Mouse (Mus musculus) mesoderm, embryonic 11.5 days (tissue): ENCODE results near the gene Smim22.

Source experiments
- DNase-seq: peaks from one replicate; pipeline ENCODE4 v3.0.0-alpha.2; 2012; ENCODE audit warnings: low read depth, low spot score

Smim22 gene

GRCm38 (mm10) chr16:5007067-5007466 lies at the start of gene Smim22:
Gene Smim22, plus strand, starts transcription at chr16:5007288.
- no peak for DNase-seq

DNA sequence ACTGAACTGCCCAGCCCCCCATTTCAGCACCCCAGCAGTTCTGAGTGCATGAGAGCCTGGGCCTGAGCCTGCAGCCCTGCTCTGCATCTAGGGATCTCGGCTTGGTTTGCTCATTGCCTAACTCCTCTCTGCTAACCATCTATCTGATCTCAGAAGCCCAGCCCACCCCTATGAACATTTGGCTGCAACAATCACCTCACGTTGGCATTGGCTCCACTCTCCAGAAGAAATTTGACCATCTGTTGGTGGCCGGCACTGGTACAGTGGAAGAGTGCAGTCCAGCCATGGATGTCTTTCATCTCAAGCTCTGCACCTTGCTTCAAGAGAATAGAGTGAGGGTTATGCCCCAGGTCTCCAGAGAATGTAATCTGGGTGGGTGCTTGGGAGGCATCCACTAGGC lies 49.6 kb upstream of the Smim22 start:
- DNase-seq: no peak

DNA sequence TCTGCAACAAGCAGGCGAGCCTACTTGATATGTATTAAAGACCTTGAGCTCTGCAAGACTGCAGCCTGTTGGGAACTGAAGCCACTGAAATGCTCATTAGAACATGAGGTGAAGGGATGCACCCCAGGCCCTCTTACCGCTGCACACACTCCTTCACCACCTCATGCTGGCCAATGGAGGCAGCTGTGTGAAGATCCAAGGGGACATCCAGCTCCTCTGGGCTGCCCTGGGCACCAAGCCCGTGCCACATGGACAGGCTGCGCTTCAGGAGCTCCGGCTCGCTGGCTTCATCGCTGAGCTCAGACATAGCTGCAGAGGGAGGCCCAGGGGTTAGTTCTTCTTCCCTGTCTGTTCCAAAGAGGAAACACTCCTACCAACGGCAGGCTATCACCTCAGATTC lies 46.8 kb upstream of the Smim22 start:
- DNase-seq: no peak

- no peak for DNase-seq
Measured at GRCm38 (mm10) chr16:4963346-4963745, 43.7 kb upstream of the Smim22 start.

- DNase-seq: peak; percentile 94
Measured at GRCm38 (mm10) chr16:4963797-4964709, 43.0 kb upstream of the Smim22 start, which contains the start of gene Anks3. Gene Anks3, minus strand, starts transcription at chr16:4964205.

GRCm38 (mm10) chr16:4964731-4965391 lies 42.2 kb upstream of the Smim22 start:
- DNase-seq: no peak

DNA sequence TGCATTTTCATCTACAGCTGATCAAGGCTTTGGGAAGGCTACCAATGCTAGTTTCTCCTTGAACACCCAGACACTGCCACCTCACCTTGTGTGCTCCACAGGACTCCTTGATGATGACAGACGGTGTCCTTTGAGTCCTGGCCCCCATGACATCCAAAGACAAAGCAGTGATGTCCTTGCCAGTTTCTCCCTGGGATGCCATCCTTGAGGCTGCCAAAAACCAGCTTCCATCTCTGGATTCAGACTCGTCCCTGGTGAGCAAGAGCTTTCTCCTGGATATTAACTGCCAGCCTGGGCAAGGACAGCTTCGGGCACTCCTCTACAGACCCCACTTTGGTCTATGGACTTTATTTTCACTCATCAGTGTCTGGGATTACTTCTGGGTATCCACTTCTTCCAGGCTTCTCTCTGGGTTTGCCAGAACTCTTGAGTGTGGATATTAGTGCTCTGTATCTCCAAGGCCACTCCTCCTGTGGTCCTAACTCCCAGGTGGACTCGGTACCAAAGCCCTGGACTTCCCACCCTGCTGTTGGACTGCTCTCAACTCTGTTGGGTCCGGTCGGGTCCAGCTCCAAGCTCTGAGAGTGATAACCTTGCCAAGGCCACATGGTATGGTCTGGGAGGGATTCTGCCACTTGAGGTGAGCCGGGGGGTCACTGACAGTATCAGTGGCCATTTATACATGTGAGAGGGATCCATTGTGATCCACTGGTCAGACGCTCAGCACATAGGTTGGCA lies 41.5 kb upstream of the Smim22 start:
- no peak for DNase-seq

DNA sequence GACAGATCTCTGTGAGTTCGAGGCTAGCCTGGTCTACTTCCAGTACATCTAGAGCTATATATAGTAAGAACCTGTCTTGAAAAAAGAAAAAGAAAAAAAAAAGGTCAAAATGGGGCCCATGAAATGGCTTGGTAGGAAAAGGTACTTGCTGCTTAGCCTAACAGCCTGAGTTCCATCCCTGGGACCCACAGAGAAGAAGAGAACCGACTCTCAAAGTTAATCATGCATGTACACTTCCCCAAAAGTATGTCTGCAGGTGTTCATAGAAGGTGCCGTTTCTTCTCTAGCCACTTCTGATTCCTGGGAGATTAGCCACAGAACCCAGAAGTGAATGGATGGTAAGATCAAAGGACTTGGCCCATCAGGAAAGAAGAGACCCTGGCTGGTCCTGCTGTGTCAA lies 38.7 kb upstream of the Smim22 start:
- DNase-seq: no peak

- DNase-seq: no peak
Measured at GRCm38 (mm10) chr16:4969055-4969843, 37.8 kb upstream of the Smim22 start.

GRCm38 (mm10) chr16:4971626-4972025 lies 35.5 kb upstream of the Smim22 start:
- no peak for DNase-seq

GRCm38 (mm10) chr16:4974521-4974920 lies 32.6 kb upstream of the Smim22 start:
- DNase-seq: no peak

GRCm38 (mm10) chr16:4976180-4976579 lies 30.9 kb upstream of the Smim22 start:
- no peak for DNase-seq

DNA sequence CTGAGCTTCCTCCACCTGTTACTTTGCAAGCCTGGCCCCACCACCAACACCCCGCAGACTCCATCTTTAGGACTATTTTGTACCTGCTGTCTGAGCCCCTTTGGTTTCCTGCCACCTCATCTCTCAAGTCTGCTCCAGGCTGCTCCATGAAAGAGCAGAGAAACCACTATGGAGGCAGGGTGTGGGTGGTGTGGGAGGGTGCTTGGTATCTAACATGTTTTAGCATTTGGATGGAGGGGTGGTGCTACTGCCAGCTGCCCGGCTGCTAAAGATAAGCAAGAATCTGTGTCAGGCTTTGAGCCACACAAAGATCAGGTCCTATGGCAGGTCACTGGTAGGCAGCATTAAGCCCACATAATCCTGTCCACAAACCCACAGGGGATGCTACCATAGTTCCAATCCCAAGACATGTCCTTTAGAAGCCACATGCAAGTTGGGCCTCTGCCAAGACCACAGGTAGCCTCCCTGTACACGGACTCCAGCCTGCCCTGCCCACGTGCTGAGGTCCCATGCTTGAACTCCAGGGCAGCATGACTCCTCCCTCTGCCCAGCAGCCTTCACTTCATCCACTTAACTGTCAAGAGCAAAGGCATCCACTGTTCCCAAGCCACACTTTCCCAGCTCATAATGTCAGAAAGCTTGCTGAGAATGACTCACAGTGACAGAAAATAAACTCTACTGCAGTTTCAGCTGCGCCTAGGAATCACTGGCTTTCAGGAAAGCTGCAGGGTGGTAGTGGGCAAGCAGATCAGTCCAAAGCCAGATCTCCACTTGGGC lies 28.6 kb upstream of the Smim22 start:
- no peak for DNase-seq

DNA sequence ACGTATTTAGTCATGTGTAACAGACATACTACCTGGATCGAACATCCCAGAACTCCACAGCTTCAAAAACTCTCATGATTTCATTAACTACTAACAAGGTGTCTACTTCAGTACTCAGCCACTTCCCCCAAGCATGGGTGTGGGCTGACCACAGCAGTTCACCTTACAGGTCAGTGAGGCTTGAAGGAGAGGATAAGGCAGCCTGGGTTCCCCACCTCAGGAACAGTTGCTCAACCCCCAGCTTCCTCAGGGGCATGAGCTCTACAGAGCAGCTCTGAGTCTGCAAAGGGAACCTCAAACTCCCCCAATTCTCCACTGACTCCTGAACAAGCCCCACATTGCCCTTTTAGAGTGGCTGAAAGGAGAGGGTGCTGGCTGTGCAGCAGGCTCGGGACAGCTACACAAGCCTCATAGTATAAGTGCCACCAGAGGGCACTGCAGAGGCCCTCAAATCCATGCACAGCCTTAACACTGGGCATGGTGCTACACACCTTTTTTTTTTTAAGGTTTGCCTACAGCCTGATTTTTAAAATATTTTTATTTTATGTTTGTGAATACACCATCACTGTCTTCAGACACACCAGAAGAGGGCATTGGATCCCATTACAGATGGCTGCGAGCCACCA lies 27.2 kb upstream of the Smim22 start:
- DNase-seq: peak; percentile 40

DNA sequence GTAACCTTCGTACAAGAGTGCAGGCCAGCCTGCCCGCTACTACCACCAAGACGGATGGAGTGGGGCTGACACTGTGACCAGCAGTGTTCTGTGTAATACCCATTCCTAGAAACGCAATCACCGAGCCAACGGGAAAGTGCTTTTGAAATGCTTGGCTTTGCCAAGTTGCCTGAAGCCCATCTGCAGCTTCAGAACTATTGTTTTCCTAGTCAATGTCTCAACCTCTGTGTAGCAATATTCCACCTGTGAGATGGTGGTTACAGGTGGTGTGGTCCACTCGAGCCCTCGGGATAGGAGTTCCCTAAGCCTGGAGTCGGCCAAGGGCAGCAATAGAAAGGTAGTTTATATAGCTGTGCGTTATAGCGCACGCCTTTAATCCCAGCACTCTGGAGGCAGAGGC lies 22.4 kb upstream of the Smim22 start:
- no peak for DNase-seq

DNA sequence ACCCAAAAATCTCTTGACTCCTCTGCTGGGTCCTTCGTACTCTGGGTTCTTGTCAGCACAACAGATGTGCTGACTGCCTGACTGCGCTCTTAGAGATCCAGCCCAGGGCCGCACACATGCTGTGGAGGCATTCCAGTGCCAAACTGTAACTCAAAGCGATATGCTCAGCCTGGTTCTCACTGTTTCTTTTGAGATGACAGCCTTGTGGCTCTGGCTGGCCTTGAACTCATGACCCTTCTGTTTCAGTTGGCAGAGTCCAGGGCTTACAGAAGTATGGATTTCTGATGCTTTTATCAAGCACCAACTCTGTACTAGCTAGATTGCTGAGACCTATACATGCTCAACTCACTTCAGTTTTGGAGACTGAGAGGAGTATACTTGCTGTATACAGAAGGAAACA lies 13.8 kb upstream of the Smim22 start:
- no peak for DNase-seq

DNA sequence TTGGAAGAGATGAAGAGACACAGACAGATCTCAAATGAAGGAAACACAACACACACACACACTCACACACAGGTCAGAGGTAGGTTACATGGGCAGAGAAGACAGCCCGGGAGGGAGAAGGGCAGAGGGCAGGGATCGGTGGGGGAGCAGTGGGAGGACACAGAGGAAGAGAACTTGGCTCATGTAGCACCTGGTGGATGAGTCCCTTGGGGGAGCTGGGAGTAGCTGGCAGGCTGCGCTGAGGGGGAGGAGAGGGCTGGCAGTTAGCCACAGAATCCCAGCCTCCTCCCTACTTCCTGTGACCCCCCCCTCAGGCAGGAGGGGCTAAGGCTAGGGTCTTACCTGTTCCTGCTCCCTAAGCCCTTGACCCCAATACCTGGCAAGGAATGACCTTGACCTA lies 9.5 kb upstream of the Smim22 start, which contains the start of gene Sept12:
TSS of gene Sept12 (minus strand) at position 300 of the 400 bp plus-strand sequence.
- DNase-seq: no peak

DNA sequence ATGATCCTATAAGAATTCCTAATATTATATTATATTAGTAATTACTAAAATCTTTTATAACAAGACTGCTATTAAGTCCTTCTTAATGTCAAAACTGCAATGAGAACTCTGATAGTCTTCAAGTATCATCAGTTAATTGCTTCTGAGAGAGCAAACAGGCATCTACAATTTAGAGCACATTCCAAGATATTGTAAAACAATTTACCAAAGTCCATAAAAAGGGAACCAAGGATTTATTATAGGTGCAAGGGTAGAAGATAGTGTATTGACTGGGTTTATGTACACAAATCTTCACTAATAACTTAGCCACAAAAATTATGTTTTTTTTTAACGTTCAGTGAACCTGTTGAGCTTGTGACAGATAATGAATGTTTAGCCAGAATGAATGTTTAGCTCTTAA lies 8.1 kb upstream of the Smim22 start:
- no peak for DNase-seq

DNA sequence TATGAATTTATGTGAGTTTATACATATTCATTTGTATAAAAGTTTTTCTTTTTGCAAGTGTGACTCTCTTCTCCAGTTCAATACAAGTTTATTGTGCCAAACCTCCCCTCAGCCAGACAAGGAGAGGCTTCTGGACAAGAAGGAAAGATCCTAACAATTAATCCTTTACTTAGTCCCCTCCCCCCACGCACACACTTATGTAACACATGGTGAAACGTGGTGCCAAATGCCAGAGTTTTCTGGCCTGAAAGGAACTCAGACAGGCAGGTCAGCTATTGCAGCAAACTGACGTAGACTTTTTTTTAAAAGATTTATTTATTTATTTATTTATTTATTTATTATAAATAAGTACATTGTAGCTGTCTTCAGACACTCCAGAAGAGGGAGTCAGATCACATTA lies 6.5 kb upstream of the Smim22 start:
- DNase-seq: no peak

- no peak for DNase-seq
Measured at GRCm38 (mm10) chr16:5007492-5007891, 404 bp downstream of the Smim22 start.
